Mouse (Mus musculus): ENCODE measurements around the gene Tomm34. TPM values are rescaled to one million over a fixed set of nuclear protein-coding genes. Genes with fewer than 3 reads are reported as not detected.

Gene Tomm34
- 38.3 to 59.3 TPM (median 43.2 TPM) in 3 replicates for total RNA-seq (2017)

DNA sequence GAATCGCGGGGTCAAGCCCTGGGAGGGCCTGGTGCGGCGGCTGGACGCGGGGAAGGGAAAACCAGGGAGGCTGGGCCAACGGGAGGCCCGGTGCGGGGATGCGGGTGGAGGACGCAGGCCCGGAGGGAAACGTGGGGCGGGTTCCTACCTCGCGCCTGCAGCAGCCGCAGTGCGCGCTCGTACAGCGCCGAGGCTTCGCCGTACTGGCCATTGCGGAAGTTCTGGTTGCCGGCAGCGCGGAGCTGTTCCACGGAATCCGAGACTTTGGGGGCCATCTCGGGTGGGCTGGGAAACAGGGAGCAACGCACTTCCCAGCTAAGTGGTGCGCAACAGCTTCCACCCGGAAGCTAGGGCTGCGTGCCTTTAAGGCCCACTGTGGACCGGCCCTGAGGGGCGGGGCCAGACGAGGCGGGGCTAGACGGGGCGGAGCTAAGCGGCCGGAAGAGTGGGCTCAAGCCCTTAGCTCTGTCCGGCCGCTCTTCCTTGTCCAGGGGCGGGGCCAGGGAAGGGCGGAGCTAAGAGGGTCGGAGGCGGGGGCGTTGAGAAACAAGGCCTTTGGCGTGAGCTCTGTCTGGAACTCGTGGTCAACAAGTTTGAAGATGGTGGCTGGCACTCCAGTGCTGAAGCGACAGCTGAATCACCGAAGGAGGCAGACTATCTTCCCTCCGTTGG is at the start of gene Tomm34:
Gene Tomm34 (minus strand): TSS at position 405 of the 672 bp plus-strand sequence.
- ATAC-seq (replicated peaks; ENCODE audit: insufficient number of reproducible peaks, low FRiP score, low TSS enrichment, poor library complexity, severe bottlenecking) = peak; percentile 72

DNA sequence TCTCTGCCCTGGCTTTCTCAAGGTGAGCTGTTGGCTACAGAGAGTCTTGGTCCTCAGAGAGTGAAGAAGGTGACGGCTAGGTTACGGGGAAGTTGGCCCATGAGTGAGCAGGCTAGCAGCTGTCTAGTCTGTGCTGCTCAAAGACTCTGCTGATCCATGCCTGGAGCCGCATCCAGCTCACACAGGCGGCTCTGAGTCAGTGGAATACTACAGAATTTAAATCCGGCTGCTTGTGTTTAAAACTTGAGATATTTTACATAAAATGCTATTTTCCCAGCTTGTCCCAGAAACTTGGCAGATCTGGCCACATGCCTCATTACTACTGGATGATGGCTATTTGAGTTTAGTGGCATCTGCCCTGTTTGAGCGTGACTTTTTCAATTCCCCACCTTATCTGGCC is 48.5 kb upstream of the Tomm34 start:
- no peak for ATAC-seq (replicated peaks; ENCODE audit: insufficient number of reproducible peaks, low FRiP score, low TSS enrichment, poor library complexity, severe bottlenecking)

DNA sequence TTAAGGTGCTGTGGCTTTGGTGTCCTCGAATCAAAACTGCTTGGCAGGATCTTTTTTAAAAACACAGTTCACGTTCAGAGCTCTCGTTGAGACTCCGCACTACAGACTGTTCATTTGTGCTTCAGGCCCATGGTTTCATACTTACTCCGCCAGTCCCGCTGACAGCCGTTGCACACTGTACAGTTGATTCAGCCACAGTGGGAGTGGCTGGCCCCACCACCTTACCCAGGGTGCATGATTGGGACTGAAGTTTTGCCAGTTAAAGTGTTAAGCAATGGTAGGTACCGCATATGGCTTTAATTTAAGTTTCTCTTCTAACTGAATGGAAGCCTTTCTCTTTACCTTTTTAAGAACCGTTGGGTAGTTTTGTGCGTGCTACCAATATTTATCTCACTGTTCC is 44.6 kb upstream of the Tomm34 start:
- ATAC-seq (replicated peaks; ENCODE audit: insufficient number of reproducible peaks, low FRiP score, low TSS enrichment, poor library complexity, severe bottlenecking) = no peak

DNA sequence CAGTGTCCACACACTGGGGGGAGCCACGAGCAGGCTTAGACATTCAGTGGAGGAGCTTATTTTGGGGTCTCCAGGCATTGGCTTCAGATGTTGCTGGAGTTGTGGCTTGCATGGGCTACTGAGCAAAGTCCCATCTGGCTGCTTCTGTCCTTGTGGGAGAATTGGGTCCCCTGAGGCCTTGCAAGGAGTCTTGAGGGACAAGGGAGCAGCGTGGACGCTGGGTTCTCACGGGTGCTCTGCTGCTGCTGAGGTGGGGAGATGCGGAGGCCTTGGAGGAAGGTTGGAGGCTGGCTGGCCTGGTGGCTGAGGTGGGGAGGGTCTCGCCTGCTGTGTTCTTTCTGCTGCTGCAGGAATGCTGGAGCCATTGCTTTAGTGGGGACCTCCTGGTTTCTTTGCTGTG is 43.1 kb upstream of the Tomm34 start:
- no peak for ATAC-seq (replicated peaks; ENCODE audit: insufficient number of reproducible peaks, low FRiP score, low TSS enrichment, poor library complexity, severe bottlenecking)

DNA sequence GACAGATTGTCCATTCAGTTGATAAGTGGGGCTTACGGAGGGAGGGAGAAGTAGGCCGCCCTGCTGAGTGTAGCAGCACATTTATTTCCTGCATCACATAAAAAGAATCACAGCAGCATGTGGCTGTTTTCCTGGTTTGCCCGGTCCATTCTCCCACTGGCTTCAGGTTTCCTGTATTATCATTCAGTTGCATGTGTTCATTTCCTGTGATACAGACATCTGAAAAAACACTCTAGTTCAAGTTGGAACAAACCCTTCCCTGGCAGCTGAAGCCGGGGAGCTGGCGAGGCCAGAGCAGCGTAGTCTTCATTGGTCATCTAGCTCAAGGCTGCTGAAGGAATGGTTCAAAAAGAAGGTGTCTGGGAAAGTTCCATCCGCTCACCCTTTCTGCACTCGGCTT is 40.6 kb upstream of the Tomm34 start:
- no peak for ATAC-seq (replicated peaks; ENCODE audit: insufficient number of reproducible peaks, low FRiP score, low TSS enrichment, poor library complexity, severe bottlenecking)

DNA sequence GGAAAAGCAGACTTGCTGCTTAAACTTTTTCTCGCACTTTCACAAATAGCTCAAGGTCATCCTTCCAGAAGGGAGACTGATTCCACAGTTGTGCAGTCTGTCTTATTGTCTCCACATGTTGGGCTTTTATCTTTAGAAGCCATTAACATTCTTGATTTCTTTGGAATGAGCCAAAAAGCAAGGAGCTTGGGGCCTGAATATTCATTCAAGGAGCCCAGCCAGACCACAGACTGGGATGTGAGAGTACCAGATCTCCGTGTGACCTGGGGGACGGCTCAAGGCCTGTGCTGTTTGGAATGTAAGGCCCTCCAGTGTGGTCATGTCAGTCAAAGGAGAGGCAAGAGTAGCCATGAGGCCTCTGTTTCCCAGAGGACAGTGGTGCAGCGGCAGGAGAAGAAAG is 37.5 kb upstream of the Tomm34 start:
- no peak for ATAC-seq (replicated peaks; ENCODE audit: insufficient number of reproducible peaks, low FRiP score, low TSS enrichment, poor library complexity, severe bottlenecking)

DNA sequence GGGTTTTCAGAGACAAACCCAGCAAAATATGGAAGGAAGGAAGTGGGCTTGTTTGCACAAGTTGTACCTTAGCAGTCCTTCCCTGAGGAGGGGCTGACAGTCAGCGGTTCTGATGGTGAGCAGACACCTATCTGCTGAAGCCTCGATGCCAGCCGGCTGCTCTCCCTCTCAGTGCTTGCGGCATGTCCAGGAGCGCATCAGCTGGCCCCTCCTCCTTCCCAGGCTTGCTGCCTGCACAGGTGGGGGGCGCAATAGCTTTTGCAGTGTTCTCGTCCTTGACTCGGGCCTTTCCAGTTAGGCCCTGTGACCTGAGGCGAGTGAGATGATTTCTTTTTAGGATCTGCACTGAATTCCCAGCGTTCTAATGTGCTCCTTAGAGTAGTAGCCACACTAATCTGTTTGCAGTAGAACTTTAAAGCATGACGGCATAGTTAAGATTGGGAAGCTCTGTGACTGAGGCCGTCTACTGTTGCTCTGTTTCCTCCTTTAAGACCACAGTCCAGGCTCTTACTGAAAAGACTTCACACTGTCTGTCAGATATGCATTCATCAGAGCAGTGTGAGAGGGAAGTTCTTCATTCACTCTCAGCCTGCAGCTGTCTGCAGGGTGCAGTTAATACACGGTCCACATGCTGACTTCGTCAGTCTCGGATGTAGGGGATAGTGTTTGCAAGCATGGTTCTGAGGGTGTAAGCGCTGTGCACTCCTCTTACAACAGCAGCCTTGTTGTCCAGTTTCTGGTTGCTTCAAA is 36.3 kb upstream of the Tomm34 start:
- ATAC-seq (replicated peaks; ENCODE audit: insufficient number of reproducible peaks, low FRiP score, low TSS enrichment, poor library complexity, severe bottlenecking) = no peak

DNA sequence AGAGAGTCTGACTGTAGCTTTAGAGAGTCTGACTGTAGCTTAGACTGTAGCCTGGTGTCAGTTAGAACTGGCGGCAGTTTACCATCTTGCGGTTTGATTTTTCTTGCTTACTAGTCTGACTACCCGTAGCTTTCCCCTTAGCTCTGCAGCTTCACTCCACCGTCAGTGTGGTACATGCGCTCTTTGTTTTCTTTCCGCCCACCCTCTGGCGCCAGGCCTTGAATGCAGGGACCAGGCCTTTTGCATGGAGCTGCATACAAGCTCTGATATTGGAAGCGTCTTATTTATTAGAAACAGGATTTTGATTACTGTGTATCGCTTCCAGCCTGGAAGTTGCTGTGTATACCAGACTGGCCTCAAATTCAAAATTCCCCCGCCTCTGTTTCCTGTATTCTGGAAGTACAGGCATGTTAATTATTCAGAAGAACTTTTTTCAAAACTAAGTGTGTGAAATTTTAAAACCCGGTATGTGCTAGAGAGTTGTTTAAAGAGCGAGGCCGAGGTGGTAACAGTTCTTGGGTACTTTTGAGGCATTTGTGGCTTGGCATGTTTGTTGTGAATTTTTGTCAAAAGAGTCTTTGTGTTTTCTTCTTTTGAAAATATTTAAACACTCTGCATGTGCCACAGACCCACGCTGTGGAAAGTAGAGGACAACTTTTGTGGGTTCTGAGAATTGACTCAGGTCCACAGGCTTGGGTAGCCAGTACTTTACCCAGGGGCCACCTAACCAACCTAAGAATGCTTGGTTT is 35.5 kb upstream of the Tomm34 start:
- no peak for ATAC-seq (replicated peaks; ENCODE audit: insufficient number of reproducible peaks, low FRiP score, low TSS enrichment, poor library complexity, severe bottlenecking)

DNA sequence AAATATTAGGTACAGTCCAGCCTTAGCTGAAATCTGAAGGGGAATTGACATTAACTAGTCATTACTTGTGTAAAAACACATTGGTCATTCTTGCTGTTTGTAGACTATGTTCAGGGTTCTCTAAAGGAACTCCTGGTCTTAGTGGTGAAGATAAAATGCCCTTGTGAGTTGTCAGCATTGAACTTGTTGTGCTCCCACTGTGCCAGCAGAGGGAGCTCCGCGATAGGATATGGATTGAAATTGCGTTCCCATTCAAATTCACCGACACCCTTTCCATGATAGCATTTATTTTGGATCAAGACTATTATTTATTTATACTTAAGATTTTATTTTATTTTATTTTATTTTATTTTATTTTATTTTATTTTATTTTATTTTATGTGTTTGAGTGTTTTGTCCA is 32.5 kb upstream of the Tomm34 start:
- peak; percentile 62; the same call in 1 of the 2 replicates for ATAC-seq (replicated peaks; ENCODE audit: insufficient number of reproducible peaks, low FRiP score, low TSS enrichment, poor library complexity, severe bottlenecking)

DNA sequence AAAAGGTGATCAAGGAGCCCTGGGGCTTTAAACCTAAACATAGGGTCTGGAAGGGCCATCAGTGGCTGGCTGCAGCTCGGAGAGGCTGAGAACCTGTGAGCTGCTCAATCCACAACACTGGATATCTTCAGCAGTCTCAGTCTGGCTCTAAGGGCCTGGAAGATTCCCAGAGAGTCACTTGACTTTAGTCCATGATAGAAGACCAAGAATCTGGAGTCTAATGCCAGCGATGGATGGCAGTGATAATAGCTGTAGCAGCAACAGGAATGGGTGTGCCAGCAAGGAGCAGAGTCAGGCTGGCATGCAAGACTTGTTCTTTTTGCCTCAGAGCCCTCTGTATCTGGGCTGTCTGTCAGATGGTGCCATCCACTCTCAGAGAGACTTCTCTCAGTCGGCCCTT is 31.4 kb upstream of the Tomm34 start:
- no peak for ATAC-seq (replicated peaks; ENCODE audit: insufficient number of reproducible peaks, low FRiP score, low TSS enrichment, poor library complexity, severe bottlenecking)

DNA sequence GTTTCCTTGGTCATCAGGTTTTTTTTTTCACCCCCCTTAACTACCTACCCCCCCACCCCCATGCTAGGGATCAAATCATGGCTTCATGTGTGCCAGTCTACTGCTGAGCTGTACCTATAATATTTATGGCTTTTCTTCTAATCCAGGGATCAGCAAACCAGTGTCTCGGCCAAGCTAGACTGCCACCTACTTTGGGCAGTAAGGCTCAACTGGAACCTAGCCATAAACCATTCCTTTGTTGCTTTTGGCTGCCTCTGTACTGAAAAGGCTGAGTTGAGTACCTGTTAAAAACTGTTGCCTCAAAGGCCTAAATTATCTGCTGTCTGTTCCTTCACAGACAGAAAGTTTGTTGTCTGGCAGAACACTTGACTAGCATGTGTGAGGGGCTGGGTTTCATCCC is 31.0 kb upstream of the Tomm34 start:
- no peak for ATAC-seq (replicated peaks; ENCODE audit: insufficient number of reproducible peaks, low FRiP score, low TSS enrichment, poor library complexity, severe bottlenecking)

DNA sequence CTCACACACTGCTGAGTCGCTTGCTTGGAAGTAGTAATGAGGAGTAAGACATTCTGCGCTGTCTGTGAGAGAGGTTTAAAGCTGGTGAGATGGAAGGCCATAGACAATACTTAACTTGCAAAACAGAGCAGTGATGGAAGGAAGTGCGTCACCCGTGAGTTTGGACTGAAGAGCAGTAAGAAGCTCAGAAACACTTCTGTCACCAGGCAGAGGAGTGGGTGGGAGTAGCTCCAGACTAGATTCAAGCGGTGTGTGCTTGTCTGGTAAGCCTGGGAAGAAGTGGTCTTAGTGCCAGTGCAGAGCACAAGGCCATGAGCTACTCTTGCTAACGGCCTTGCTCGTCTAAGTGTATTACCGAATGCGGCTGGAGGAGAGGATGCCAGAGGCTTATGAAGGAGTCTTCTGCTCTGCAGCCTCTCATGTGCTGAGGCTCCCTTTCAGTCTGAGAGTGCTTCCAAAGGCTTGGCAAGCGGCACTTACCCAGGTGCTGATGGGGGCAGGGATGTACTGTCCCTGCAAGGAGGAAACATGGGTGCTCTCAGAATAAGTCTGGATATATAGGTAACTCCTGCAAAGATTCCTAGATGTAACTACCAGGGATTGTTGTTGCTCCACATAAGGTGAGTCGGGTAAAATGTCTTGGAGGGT is 27.8 kb upstream of the Tomm34 start:
- ATAC-seq (replicated peaks; ENCODE audit: insufficient number of reproducible peaks, low FRiP score, low TSS enrichment, poor library complexity, severe bottlenecking) = no peak

DNA sequence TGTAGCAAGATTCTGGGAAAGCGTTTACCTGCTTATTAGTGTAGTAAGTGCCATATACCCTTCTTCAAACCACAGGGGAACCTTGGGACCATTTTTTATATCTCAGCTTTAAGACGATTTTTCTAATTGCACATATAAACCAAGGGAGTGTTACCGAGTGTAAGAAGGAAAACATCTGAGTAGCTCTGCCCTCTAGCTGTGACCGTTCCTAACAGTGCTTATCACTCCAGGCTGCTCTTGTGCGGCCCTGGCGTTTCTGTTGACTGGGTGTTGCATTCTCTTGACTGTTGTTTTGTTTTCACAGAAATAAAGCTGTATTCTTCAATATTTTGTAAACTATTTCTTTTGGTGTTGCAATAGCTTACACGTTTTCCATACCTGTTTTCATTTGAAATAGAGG is 23.2 kb upstream of the Tomm34 start:
- ATAC-seq (replicated peaks; ENCODE audit: insufficient number of reproducible peaks, low FRiP score, low TSS enrichment, poor library complexity, severe bottlenecking) = no peak

DNA sequence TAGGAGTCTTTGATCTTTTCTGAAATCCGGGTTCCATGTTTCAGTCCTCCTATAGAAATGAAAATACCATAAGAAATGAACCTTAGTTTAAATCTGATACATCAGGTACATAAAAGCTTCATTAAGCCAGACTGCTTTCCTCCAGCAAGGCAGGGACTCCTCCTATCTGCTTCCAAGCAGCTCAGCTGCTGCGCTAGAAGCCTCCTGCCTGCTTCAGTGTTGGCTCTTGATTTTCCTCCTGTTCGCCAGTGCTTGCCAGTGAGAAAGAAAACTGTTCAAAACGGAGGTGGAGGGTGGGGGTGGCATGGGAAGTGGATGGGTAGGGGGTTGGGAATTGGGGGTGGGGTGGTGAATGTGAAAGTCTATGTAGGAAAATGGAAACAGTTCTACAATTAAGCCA is 18.5 kb upstream of the Tomm34 start:
- no peak for ATAC-seq (replicated peaks; ENCODE audit: insufficient number of reproducible peaks, low FRiP score, low TSS enrichment, poor library complexity, severe bottlenecking)

DNA sequence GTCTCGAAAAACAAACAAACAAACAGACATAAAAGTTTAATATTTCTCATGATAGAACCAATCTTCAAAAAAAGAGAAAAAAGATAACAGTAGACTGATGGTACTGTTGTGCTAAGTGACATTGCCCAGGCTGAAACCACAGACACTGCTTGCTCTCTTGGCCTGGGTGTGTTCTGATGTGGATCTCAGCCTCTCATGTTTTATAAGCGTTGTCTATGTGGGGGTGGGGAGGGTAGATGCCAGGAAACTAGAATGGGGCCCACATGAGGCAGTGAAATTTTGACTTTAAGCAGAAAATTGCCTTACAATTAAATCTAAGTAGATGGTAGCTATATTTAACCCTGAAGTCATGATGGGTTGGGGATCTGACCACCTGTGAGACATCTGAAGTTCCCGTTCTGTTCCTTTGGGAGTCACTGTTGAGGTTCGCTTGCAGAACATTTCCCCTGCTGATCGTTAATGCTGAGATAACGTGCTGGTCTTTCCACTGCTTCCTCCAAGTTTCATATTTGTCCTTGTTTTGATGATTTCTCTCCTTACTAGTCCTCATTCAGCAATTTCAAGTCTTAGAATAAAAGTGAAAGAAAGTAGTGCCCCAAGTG is 16.5 kb upstream of the Tomm34 start:
- no peak for ATAC-seq (replicated peaks; ENCODE audit: insufficient number of reproducible peaks, low FRiP score, low TSS enrichment, poor library complexity, severe bottlenecking)

DNA sequence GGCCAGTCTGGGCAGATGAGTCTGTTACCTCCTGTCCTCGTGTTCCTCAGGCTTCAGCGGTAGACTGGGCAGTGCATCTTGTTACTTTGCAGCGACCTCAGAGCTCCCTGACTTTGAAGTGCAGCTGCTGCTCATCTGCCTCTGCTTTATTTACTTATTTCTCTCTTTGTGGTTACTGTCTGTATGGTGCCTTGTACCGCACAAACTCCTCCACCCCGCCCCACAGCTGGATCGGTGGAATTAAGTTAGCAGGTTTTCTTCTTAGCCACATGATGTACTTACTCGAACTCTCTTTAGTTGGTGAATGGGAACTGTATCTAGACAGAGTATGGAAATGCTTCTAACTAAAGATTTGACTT is 13.4 kb upstream of the Tomm34 start:
- peak; percentile 15 for ATAC-seq (replicated peaks; ENCODE audit: insufficient number of reproducible peaks, low FRiP score, low TSS enrichment, poor library complexity, severe bottlenecking)

DNA sequence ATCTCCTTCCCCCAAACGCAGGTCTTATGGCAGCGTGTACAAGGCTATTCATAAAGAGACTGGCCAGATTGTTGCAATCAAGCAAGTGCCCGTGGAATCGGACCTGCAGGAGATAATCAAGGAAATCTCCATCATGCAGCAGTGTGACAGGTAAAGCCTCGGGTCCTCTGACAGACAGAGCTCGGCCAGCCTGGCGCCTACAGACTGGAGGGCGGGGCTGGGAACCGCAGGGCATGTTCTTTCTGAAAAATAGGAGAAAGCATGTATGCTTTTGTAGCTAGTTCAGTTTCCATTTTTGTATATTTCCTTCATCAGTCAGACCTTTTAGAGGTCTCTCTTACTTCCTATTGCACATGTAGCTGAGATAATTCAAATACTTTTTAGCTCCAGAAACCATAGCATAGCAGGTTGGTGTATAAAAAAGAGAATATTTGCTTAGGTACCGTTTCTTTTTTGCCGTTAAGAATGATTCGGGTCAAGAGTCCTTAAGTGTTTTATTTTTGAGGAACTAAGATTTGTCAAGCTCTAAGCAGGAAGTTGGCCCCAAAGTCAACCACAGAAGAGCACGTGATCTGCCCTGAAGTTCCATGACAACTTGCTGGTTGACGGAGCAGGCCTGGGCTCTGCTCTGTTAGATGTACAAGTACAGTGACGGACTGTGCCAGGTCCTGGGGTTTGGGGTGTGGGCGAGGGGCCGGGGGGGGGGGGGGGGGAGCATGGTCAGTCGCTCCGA is 12.8 kb upstream of the Tomm34 start:
- ATAC-seq (replicated peaks; ENCODE audit: insufficient number of reproducible peaks, low FRiP score, low TSS enrichment, poor library complexity, severe bottlenecking) = peak; percentile 94

DNA sequence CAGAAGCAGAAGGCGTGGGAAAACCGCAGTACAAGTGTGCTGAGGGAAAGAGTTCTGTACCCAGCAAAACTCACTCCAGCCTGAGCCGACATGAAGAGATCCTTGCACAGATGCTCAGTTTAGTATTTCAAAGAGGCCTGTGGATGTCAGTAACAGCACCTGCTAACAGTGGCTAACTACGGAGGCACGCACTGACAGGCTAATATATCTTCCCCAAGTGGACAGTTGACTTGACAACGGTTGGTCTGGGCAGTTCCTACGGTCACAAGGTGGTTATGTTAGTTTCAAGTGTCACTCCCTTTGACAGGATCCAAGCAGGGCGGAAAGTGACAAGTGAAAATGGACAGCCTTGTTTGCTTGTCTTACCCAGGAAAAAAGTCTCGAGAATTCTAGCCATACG is 11.2 kb upstream of the Tomm34 start:
- no peak for ATAC-seq (replicated peaks; ENCODE audit: insufficient number of reproducible peaks, low FRiP score, low TSS enrichment, poor library complexity, severe bottlenecking)
